Mouse (Mus musculus) CH12.LX (cell line): Measurements from ENCODE around the gene Rnf145.

ENCODE experiments used
- CTCF ChIP-seq, 2 experiments: IDR thresholded peaks in 1 of 2; conservative IDR thresholded peaks in 1 of 2; 2 replicates each; pipeline ENCODE4 v1.5.1; 2011 to 2012; ENCODE audit warnings: low read depth in 2 of 2, low read length in 2 of 2, improper control_type of control experiment in 1 of 2, inconsistent platforms in 1 of 2, mild to moderate bottlenecking in 1 of 2, moderate library complexity in 1 of 2
- MAX ChIP-seq: IDR thresholded peaks from 2 replicates; pipeline ENCODE4 v1.6.1; 2011; ENCODE audit warnings: low read length, improper control_type of control experiment
- NRF1 ChIP-seq: IDR thresholded peaks from 2 replicates; pipeline ENCODE4 v1.6.1; 2014; ENCODE audit warnings: low read depth, mild to moderate bottlenecking, inconsistent platforms, low read length, improper control_type of control experiment, moderate library complexity
- POLR2A ChIP-seq: IDR thresholded peaks from 2 replicates; pipeline ENCODE4 v1.6.1; 2011; ENCODE audit warnings: low read depth, mild to moderate bottlenecking, improper control_type of control experiment, low read length
- ZKSCAN1 ChIP-seq: IDR thresholded peaks from 2 replicates; pipeline ENCODE4 v1.6.1; 2012; ENCODE audit warnings: low read depth, inconsistent platforms, low read length, improper control_type of control experiment, borderline replicate concordance

GRCm38 (mm10) chr11:44541813-44542212, 23.0 kb downstream of the Rnf145 start:
- TF ChIP-seq NRF1 = no peak
- peak in 1 of 2 experiments; percentile 33; a peak in 2 of 4 replicates for TF ChIP-seq CTCF (conservative IDR thresholded peaks at IDR 0.05 in 1 of 2, IDR thresholded peaks at IDR 0.05 in 1 of 2; ENCODE audit: low read depth in 2 of 2, low read length in 2 of 2)
- TF ChIP-seq ZKSCAN1 = no peak
- TF ChIP-seq MAX = no peak
- no peak for TF ChIP-seq POLR2A
